12 mouse cellular contexts compared by ENCODE assay signal in the genomic region with DNA sequence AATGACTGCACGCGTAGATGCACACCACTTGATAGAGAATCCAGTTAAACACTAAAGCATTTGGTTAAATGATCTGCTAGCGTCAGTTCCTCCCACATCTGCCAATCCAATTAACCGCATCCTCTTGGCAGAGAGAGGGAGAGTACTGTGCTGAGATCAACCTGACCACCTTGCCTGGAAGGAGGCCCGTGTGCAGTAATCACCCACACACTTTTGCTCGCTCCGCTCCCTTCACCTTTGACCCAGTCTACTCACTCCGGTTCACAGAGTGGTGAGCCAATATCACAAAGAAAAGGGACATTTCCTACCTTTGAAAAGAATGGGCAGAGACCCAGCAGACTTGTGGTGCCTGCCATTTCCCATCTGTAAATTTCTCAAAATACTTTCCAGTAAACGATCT.
DNase-seq lines count a peak whose midpoint lies in the region; ATAC-seq lines count a peak whose summit lies in the region.
"Had no signal": no experiment of that assay in that cellular context is flagged by ENCODE, and none has a peak within 500 bp of the region (broad histone marks: within the 10 kb centered on the region; RNA-seq: fewer than 3 reads in every experiment).

No protein-coding gene starts in this region.

- DNase-seq in retina, postnatal 1 day: peak; percentile 56
- no peak for DNase-seq in retina, embryonic 14.5 days (ENCODE audit: low spot score)
- DNase-seq in kidney, postnatal 25 days: peak; percentile 51 to 82
- DNase-seq in right cerebral cortex, postnatal 10 days (ENCODE audit: low spot score in 2 of 2): no peak
- DNase-seq in spleen, adult 12 weeks (ENCODE audit: low spot score): no peak
- DNase-seq: cerebellum, adult 11 months; thymus, postnatal 14 days had no signal

- no peak overlapping the region for H3K9ac ChIP-seq in heart, embryonic 16.5 days (ENCODE audit: low read length)
- H3K9ac ChIP-seq in stomach, embryonic 16.5 days (ENCODE audit: low read length): no peak overlapping the region
- H3K9ac ChIP-seq in midbrain, embryonic 13.5 days (replicated peaks): no peak overlapping the region
- H3K9ac ChIP-seq: limb, embryonic 12.5 days; neural tube, embryonic 12.5 days had no signal

- H3K9me3 ChIP-seq in heart, embryonic 16.5 days (replicated peaks; ENCODE audit: control insufficient read depth, low read length): no peaks in the 10 kb centered on the region
- no peaks in the 10 kb centered on the region for H3K9me3 ChIP-seq in stomach, embryonic 16.5 days (replicated peaks; ENCODE audit: control insufficient read depth, low read length)
- H3K9me3 ChIP-seq in midbrain, embryonic 13.5 days: no peaks in the 10 kb centered on the region
- H3K9me3 ChIP-seq: limb, embryonic 12.5 days; neural tube, embryonic 12.5 days had no signal

- 68% methylated on average over 9 of the region's 9 CpGs for WGBS in heart, embryonic 16.5 days
- WGBS in stomach, embryonic 16.5 days: 73% methylated on average over 9 of the region's 9 CpGs
- 56% methylated on average over 9 of the region's 9 CpGs for WGBS in midbrain, embryonic 13.5 days

- no peaks in the 10 kb centered on the region for H3K27me3 ChIP-seq in heart, embryonic 16.5 days (ENCODE audit: control insufficient read depth, insufficient read depth, low read length)
- H3K27me3 ChIP-seq in stomach, embryonic 16.5 days (ENCODE audit: control insufficient read depth, insufficient read depth, low read length): no peaks in the 10 kb centered on the region
- 0 out of 2 replicates have a peak, but pooled peaks cover 3% of the 10 kb centered on the region for H3K27me3 ChIP-seq in midbrain, embryonic 13.5 days
- H3K27me3 ChIP-seq: limb, embryonic 12.5 days; neural tube, embryonic 12.5 days had no signal

- H3K4me1 ChIP-seq in heart, embryonic 16.5 days (ENCODE audit: control insufficient read depth, insufficient read depth, low read length): peaks cover 29% of the 10 kb centered on the region
- H3K4me1 ChIP-seq in stomach, embryonic 16.5 days (ENCODE audit: control insufficient read depth, insufficient read depth, low read length): peaks cover 7% of the 10 kb centered on the region; the same call in 1 of the 2 replicates
- H3K4me1 ChIP-seq in midbrain, embryonic 13.5 days (replicated peaks): peaks cover 11% of the 10 kb centered on the region
- H3K4me1 ChIP-seq: neural tube, embryonic 12.5 days had no signal

- peak overlapping the region; percentile 87 for H3K27ac ChIP-seq in heart, embryonic 16.5 days (ENCODE audit: low read length)
- no peak overlapping the region for H3K27ac ChIP-seq in stomach, embryonic 16.5 days (ENCODE audit: low read length)
- H3K27ac ChIP-seq in midbrain, embryonic 13.5 days: no peak overlapping the region
- H3K27ac ChIP-seq: limb, embryonic 12.5 days; neural tube, embryonic 12.5 days had no signal

- no peak overlapping the region for H3K4me2 ChIP-seq in heart, embryonic 16.5 days (ENCODE audit: low read depth, low read length)
- no peak overlapping the region for H3K4me2 ChIP-seq in stomach, embryonic 16.5 days (ENCODE audit: low read depth, low read length)
- no peak overlapping the region for H3K4me2 ChIP-seq in midbrain, embryonic 13.5 days (replicated peaks)
- H3K4me2 ChIP-seq: neural tube, embryonic 12.5 days had no signal

- H3K4me3 ChIP-seq in heart, embryonic 16.5 days (ENCODE audit: low read length): no peak overlapping the region
- no peak overlapping the region for H3K4me3 ChIP-seq in stomach, embryonic 16.5 days (replicated peaks; ENCODE audit: low read length)
- H3K4me3 ChIP-seq in midbrain, embryonic 13.5 days (replicated peaks): no peak overlapping the region
- H3K4me3 ChIP-seq: limb, embryonic 12.5 days; neural tube, embryonic 12.5 days had no signal

- peak; percentile 53; the same call in 1 of the 2 replicates for ATAC-seq in heart, embryonic 16.5 days (replicated peaks; ENCODE audit: extremely low read depth, insufficient read depth, low FRiP score)
- ATAC-seq in stomach, embryonic 16.5 days (ENCODE audit: insufficient read depth, low FRiP score): peak; percentile 29; the same call in 1 of the 2 replicates
- no peak for ATAC-seq in midbrain, embryonic 13.5 days

- no peaks in the 10 kb centered on the region for H3K36me3 ChIP-seq in heart, embryonic 16.5 days (ENCODE audit: control insufficient read depth, insufficient read depth)
- H3K36me3 ChIP-seq in stomach, embryonic 16.5 days (ENCODE audit: control insufficient read depth, insufficient read depth, low read length): no peaks in the 10 kb centered on the region
- H3K36me3 ChIP-seq in midbrain, embryonic 13.5 days: no peaks in the 10 kb centered on the region
- H3K36me3 ChIP-seq: limb, embryonic 12.5 days; neural tube, embryonic 12.5 days had no signal

Comparison
In these comparisons a context has a peak if more than half of its experiments do, and no peak if none do; other contexts are left out.
1. DNase-seq: peak in retina, postnatal 1 day (single experiment) and kidney, postnatal 25 days (2 of 2); none in retina, embryonic 14.5 days (single experiment), right cerebral cortex, postnatal 10 days (0 of 2) and spleen, adult 12 weeks (single experiment).